Mouse (Mus musculus) heart, embryonic 13.5 days (tissue): ENCODE results near the gene Arl5c. TPM values are rescaled to one million over a fixed set of nuclear protein-coding genes. Genes with fewer than 3 reads are reported as not detected.
A peak's percentile ranks its signal among the peaks of the same experiment; 100 is the strongest.
"Not testable (repeated sequence)": the region's sequence is repeated elsewhere in the genome, so short reads cannot be mapped to it uniquely, and the experiment has no call there.

ENCODE experiments used
- ATAC-seq: fragments of 200-750 bp; cut with Nextera tagmentation; 2 replicates; pipeline ENCODE4 v1.8.0; 2017; ENCODE audit warnings: moderate TSS enrichment; ENCODE audit not compliant: insufficient number of reproducible peaks, low FRiP score, low TSS enrichment; ENCODE audit errors: extremely low read depth
- H3K27ac ChIP-seq: fragments of 300-500 bp; sonication (generic); replicated peaks from 2 replicates; pipeline ENCODE4 v1.5.1; 2015; ENCODE audit warnings: moderate library complexity, mild to moderate bottlenecking, inconsistent platforms
- H3K27me3 ChIP-seq: fragments of 300-500 bp; sonication (generic); replicated peaks from 2 replicates; pipeline ENCODE4 v1.6.1; 2015; ENCODE audit warnings: mild to moderate bottlenecking, inconsistent platforms
- H3K36me3 ChIP-seq: fragments of 300-500 bp; sonication (generic); 2 replicates; pipeline ENCODE4 v1.6.1; 2015; ENCODE audit warnings: mild to moderate bottlenecking, inconsistent platforms
- H3K4me1 ChIP-seq: fragments of 300-500 bp; sonication (generic); 2 replicates; pipeline ENCODE4 v1.6.1; 2015; ENCODE audit warnings: inconsistent platforms
- H3K4me2 ChIP-seq: fragments of 300-500 bp; sonication (generic); 2 replicates; pipeline ENCODE4 v1.6.1; 2015; ENCODE audit warnings: inconsistent platforms, mild to moderate bottlenecking, moderate library complexity
- H3K4me3 ChIP-seq: fragments of 300-500 bp; sonication (generic); 2 replicates; pipeline ENCODE4 v1.5.1; 2015; ENCODE audit warnings: moderate library complexity, mild to moderate bottlenecking, inconsistent platforms
- H3K9ac ChIP-seq: fragments of 300-500 bp; sonication (generic); 2 replicates; pipeline ENCODE4 v1.6.1; 2015; ENCODE audit warnings: inconsistent platforms, mild to moderate bottlenecking, moderate library complexity
- H3K9me3 ChIP-seq: fragments of 300-500 bp; sonication (generic); 2 replicates; pipeline ENCODE4 v1.6.1; 2016; ENCODE audit warnings: inconsistent platforms
- WGBS: fragments of 180-500 bp; shearing (Covaris S2); methylation state at CpG from one replicate; pipeline ENCODE4 v1.1.7; 2015; ENCODE audit warnings: mixed read lengths; 5-methylcytosine and 5-hydroxymethylcytosine counted together
- polyA plus RNA-seq: library from polyadenylated mRNA; unstranded; fragments of >200 nt; fragmentation: Nextera tagmentation; extraction: Ambion mirVana; gene quantifications from 2 replicates; pipeline ENCODE4 v1.2.1, GENCODE M21; 2015

The Arl5c gene
- polyA plus RNA-seq, 1 experiment from 2014 or later, result 4.6 TPM

GRCm38 (mm10) chr11:97956905-97957560, 38.9 kb downstream of the Arl5c start:
- Histone ChIP-seq H3K4me3 (no peak overlapping the region), H3K36me3 (no peaks in the 10 kb centered on the region), H3K27me3 (0 out of 2 replicates have a peak, but pooled peaks cover 6% of the 10 kb centered on the region), H3K4me2 (no peak overlapping the region), H3K4me1 (peaks cover 19% of the 10 kb centered on the region), H3K9me3 (no peaks in the 10 kb centered on the region), H3K27ac (no peak overlapping the region), H3K9ac (no peak overlapping the region)
- 73% methylated on average over 6 of the region's 6 CpGs for WGBS
- no peak for ATAC-seq

- peaks cover 19% of the 10 kb centered on the region for H3K4me1 ChIP-seq
- no peaks in the 10 kb centered on the region for H3K36me3 ChIP-seq
- H3K9me3 ChIP-seq, result no peaks in the 10 kb centered on the region
- H3K9ac ChIP-seq, result no peak overlapping the region
- H3K4me2 ChIP-seq, result no peak overlapping the region
- ATAC-seq, result no peak
- 0 out of 2 replicates have a peak, but pooled peaks cover 6% of the 10 kb centered on the region for H3K27me3 ChIP-seq
- H3K27ac ChIP-seq, result no peak overlapping the region
- H3K4me3 ChIP-seq, result no peak overlapping the region
- 67% methylated on average over 4 of the region's 4 CpGs for WGBS
These were observed 40.1 kb downstream of the Arl5c start for GRCm38 (mm10) chr11:97955915-97956314.

GRCm38 (mm10) chr11:97955146-97955902, 40.7 kb downstream of the Arl5c start:
- 65% methylated on average over 9 of the region's 9 CpGs for WGBS
- Histone ChIP-seq H3K9me3 (no peaks in the 10 kb centered on the region), H3K4me3 (no peak overlapping the region), H3K4me1 (peaks cover 19% of the 10 kb centered on the region), H3K27ac (no peak overlapping the region), H3K27me3 (peaks cover 6% of the 10 kb centered on the region; the same call in 1 of the 2 replicates), H3K9ac (0 out of 2 replicates have a peak overlapping the region, but pooled peaks have one; percentile 11), H3K36me3 (no peaks in the 10 kb centered on the region), H3K4me2 (no peak overlapping the region)
- no peak for ATAC-seq

GRCm38 (mm10) chr11:97954469-97955141, 41.4 kb downstream of the Arl5c start:
- Histone ChIP-seq H3K27ac (no peak overlapping the region), H3K4me1 (peaks cover 19% of the 10 kb centered on the region), H3K36me3 (no peaks in the 10 kb centered on the region), H3K27me3 (peaks cover 6% of the 10 kb centered on the region; the same call in 1 of the 2 replicates), H3K9ac (peak overlapping the region; percentile 50; the same call in 1 of the 2 replicates), H3K4me2 (peak overlapping the region; percentile 26), H3K9me3 (no peaks in the 10 kb centered on the region), H3K4me3 (no peak overlapping the region)
- 39% methylated on average over 14 of the region's 14 CpGs for WGBS
- ATAC-seq, result no peak

- peaks cover 6% of the 10 kb centered on the region; the same call in 1 of the 2 replicates for H3K27me3 ChIP-seq
- no peaks in the 10 kb centered on the region for H3K9me3 ChIP-seq
- peaks cover 16% of the 10 kb centered on the region for H3K4me1 ChIP-seq
- 79% methylated on average over 6 of the region's 6 CpGs for WGBS
- ATAC-seq, result no peak
- H3K9ac ChIP-seq, result no peak overlapping the region
- H3K36me3 ChIP-seq, result no peaks in the 10 kb centered on the region
- H3K4me2 ChIP-seq, result no peak overlapping the region
- H3K4me3 ChIP-seq, result no peak overlapping the region
- no peak overlapping the region for H3K27ac ChIP-seq
These were observed 42.1 kb downstream of the Arl5c start for GRCm38 (mm10) chr11:97953939-97954275.

- Histone ChIP-seq H3K4me2 (no peak overlapping the region), H3K4me1 (peaks cover 16% of the 10 kb centered on the region), H3K9ac (no peak overlapping the region), H3K27ac (no peak overlapping the region), H3K4me3 (no peak overlapping the region), H3K27me3 (peaks cover 6% of the 10 kb centered on the region; the same call in 1 of the 2 replicates), H3K36me3 (no peaks in the 10 kb centered on the region), H3K9me3 (no peaks in the 10 kb centered on the region)
- 68% methylated on average over 16 of the region's 16 CpGs for WGBS
- ATAC-seq, result no peak
These were observed 42.6 kb downstream of the Arl5c start for GRCm38 (mm10) chr11:97953179-97953938.

- no peak for ATAC-seq
- Histone ChIP-seq H3K27me3 (peaks cover 6% of the 10 kb centered on the region; the same call in 1 of the 2 replicates), H3K9ac (no peak overlapping the region), H3K9me3 (no peaks in the 10 kb centered on the region), H3K36me3 (no peaks in the 10 kb centered on the region), H3K4me1 (peaks cover 16% of the 10 kb centered on the region), H3K4me2 (no peak overlapping the region), H3K27ac (no peak overlapping the region), H3K4me3 (no peak overlapping the region)
- 75% methylated on average over 1 of the region's 1 CpGs for WGBS
These were observed 43.5 kb downstream of the Arl5c start for GRCm38 (mm10) chr11:97952367-97953006.

GRCm38 (mm10) chr11:97949703-97950475, 46.1 kb downstream of the Arl5c start:
- Histone ChIP-seq H3K27ac (no peak overlapping the region), H3K4me2 (no peak overlapping the region), H3K4me1 (peaks cover 11% of the 10 kb centered on the region), H3K36me3 (no peaks in the 10 kb centered on the region), H3K9me3 (no peaks in the 10 kb centered on the region), H3K4me3 (no peak overlapping the region), H3K9ac (no peak overlapping the region), H3K27me3 (no peaks in the 10 kb centered on the region; the same call in 1 of the 2 replicates)
- WGBS, result 61% methylated on average over 20 of the region's 20 CpGs
- no peak for ATAC-seq

GRCm38 (mm10) chr11:97947426-97947825, 48.6 kb downstream of the Arl5c start:
- Histone ChIP-seq H3K9ac (no peak overlapping the region), H3K4me3 (no peak overlapping the region), H3K4me2 (no peak overlapping the region), H3K9me3 (no peaks in the 10 kb centered on the region), H3K27me3 (peaks cover 6% of the 10 kb centered on the region; the same call in 1 of the 2 replicates), H3K4me1 (no peaks in the 10 kb centered on the region), H3K27ac (no peak overlapping the region), H3K36me3 (no peaks in the 10 kb centered on the region)
- WGBS, result 12% methylated on average over 7 of the region's 7 CpGs
- no peak for ATAC-seq

- ATAC-seq, H3K27me3 ChIP-seq, H3K4me1 ChIP-seq, H3K4me3 ChIP-seq, H3K4me2 ChIP-seq, H3K27ac ChIP-seq, H3K9me3 ChIP-seq, H3K36me3 ChIP-seq, H3K9ac ChIP-seq: not testable (repeated sequence)
- WGBS, result 87% methylated on average over 7 of the region's 7 CpGs
These were observed 50.2 kb downstream of the Arl5c start for GRCm38 (mm10) chr11:97945738-97946289.
